Mouse (Mus musculus) cerebellum, adult 18-20 months (tissue): ENCODE results near the gene Mpdz.

ENCODE experiments used
- DNase-seq, 2 experiments: peaks; one replicate each; pipeline ENCODE4 v3.0.0; 2021

Gene Mpdz

GRCm38 (mm10) chr4:81275957-81276715 is 166.5 kb downstream of the Mpdz start:
- no peak for DNase-seq

GRCm38 (mm10) chr4:81273067-81273466 is 169.5 kb downstream of the Mpdz start:
- no peak for DNase-seq

GRCm38 (mm10) chr4:81252859-81253780 is 189.5 kb downstream of the Mpdz start:
- no peak for DNase-seq

DNA sequence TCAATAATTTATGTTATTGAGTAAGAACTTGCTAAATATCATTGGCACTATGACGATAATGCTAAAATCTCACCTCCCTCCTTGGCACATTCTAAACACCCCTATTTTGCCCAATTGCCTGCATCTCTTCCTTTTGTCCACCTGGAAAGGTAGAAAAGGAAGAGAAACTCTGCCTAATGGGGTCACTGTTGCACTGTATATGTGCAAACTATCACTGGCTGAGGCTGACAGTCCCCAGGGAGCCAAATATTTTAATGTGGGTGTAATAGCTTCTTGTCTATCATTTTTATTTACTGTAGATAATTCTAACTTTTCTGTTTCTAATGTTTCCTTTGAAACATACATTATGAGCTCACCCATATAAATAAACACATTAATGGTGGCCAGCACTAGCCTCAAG is 190.3 kb downstream of the Mpdz start:
- no peak for DNase-seq

GRCm38 (mm10) chr4:81251934-81252333 is 190.7 kb downstream of the Mpdz start:
- DNase-seq = peak; percentile 24 to 46

DNA sequence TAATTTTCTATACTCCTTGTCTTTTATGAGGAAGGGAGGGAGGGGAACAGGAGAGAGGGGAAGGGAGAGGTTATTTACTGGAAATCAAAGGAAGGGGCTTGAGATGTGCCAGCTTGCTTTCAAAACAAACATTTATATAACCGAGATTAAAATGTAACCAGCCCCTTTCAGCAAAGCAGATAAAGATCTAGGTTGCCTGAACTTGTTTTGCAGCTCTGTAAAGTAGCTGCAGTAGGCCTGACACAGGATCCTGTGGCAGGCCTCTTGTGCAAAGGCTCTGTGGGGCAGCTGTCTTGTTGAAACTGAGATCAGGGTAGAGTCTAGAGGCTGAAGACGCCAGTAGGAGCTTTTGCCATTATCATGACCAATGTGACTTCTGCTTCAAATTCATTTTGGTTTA is 193.4 kb downstream of the Mpdz start:
- DNase-seq = no peak

DNA sequence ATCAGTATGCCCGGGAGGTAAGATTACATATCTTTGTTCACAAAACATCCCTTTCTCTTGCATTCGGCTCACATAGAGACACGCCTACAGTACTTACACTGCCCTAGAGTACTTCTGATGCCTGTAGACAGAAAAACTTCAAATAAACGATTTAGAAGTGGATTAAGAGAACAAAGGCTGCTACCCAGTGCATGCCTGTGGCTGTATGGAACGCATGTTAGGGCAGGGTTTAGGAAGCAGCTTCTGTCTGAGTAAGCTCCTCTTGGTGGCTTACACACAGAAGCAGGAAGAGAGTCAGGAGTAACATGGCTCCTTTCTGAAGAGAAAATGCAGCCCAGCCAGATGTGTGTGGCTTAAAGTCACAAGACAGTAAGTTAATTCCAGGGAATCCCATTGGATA is 206.4 kb downstream of the Mpdz start:
- DNase-seq = no peak
